Mouse (Mus musculus) neutrophil, adult 83 days (primary cell): ENCODE measurements around the gene Rpl36a. TPM values are rescaled to one million over a fixed set of nuclear protein-coding genes. Genes with fewer than 3 reads are reported as not detected.

Experiments
- total RNA-seq, 2 experiments: library from RNA; stranded (reverse); gene quantifications; one replicate each; pipeline ENCODE4 v1.2.4; 2023

Gene Rpl36a
- 100 to 1,000 TPM; 175 to 194 TPM for total RNA-seq

GRCm38 (mm10) chrX:134585103-134586002, at the start of gene Rpl36a:
Rpl36a (plus strand) TSS chrX:134585654.

GRCm38 (mm10) chrX:134541145-134541954, 44.1 kb upstream of the Rpl36a start, which contains the start of gene Timm8a1:
Timm8a1 (minus strand) TSS chrX:134541865.

GRCm38 (mm10) chrX:134582888-134583669, 2.4 kb upstream of the Rpl36a start, which contains the start of gene Btk:
Btk (minus strand) TSS chrX:134583570.

GRCm38 (mm10) chrX:134600659-134601379, 15.4 kb downstream of the Rpl36a start, which contains the start of the genes Gla and Hnrnph2:
Gla (minus strand) TSS chrX:134601125.
Hnrnph2 (plus strand) TSS chrX:134601179.

Other genes starting within 250 kb of the Rpl36a start
- under 1 TPM; 0.29 to 0.42 TPM for gene Drp2, start 181.1 kb upstream of the Rpl36a start, total RNA-seq
- gene Taf7l, start 109.2 kb upstream of the Rpl36a start, total RNA-seq = not detected
- gene Timm8a1, start 43.8 kb upstream of the Rpl36a start, total RNA-seq = 10 to 100 TPM; 13.0 to 13.5 TPM
- 10 to 100 TPM; 67.8 to 68.8 TPM for gene Btk, start 2.1 kb upstream of the Rpl36a start, total RNA-seq
- 10 to 100 TPM; 49.5 to 63.5 TPM for gene Gla, start 15.5 kb downstream of the Rpl36a start, total RNA-seq
- 10 to 100 TPM; 80.1 to 88.1 TPM for gene Hnrnph2, start 15.5 kb downstream of the Rpl36a start, total RNA-seq
- gene Armcx4, start 100.9 kb downstream of the Rpl36a start, total RNA-seq = under 1 TPM; 0.44 to 0.82 TPM
- 1 to 10 TPM in 1 of 2 experiments, under 1 TPM in 1; 0.88 to 1.6 TPM for gene Armcx1, start 132.3 kb downstream of the Rpl36a start, total RNA-seq
- 1 to 10 TPM in 1 of 2 experiments, under 1 TPM in 1; 0.31 to 1.7 TPM for gene Armcx6, start 165.8 kb downstream of the Rpl36a start, total RNA-seq
- 10 to 100 TPM in 1 of 2 experiments, 1 to 10 TPM in 1; 8.4 to 11.0 TPM for gene Armcx3, start 170.9 kb downstream of the Rpl36a start, total RNA-seq
- 1 to 10 TPM; 1.6 to 2.6 TPM for gene Armcx2, start 223.6 kb downstream of the Rpl36a start, total RNA-seq